Mouse (Mus musculus): Measurements from ENCODE around the gene Serpinb3c.
"Not testable (repeated sequence)": the region's sequence is repeated elsewhere in the genome, so short reads cannot be mapped to it uniquely, and the experiment has no call there.

- not testable (repeated sequence) for TF ChIP-seq CTCF (IDR thresholded peaks at IDR 0.05; ENCODE audit: low read depth, low read length); POLR2A (IDR thresholded peaks at IDR 0.05; ENCODE audit: extremely low read depth, insufficient read depth, low read length)
Measured at GRCm38 (mm10) chr1:107243170-107243569, 35.0 kb downstream of the Serpinb3c start.

Data from liver, adult 2 months (tissue).